Mouse (Mus musculus): ENCODE results near the gene Ebpl. TPM values are rescaled to one million over a fixed set of nuclear protein-coding genes. Genes with fewer than 3 reads are reported as not detected.
"Not testable (repeated sequence)": the region's sequence is repeated elsewhere in the genome, so short reads cannot be mapped to it uniquely, and the experiment has no call there.

Ebpl gene
- total RNA-seq, 2 experiments from 2014 or later = 2.7 to 3.4 TPM

GRCm38 (mm10) chr14:61327618-61328450 is 32.4 kb downstream of the Ebpl start:
- peak; percentile 69 for DNase-seq

DNA sequence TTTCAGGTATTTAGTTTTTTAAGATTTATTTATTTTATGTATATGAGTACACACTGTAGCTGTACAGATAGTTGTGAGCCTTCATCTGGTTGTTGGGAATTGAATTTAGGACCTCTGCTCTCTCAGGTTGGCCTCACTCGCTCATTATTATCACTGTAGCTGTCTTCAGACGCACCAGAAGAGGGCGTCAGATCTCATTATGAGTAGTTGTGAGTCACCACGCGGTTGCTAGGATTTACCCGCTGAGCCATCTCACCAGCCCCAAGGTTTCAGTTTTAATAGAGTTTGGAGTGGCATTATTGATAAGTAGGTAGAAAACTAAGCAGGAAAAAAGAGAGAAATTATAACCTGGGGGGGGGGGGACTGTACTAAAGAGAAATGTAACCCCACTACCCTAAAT is 33.2 kb downstream of the Ebpl start:
- DNase-seq = not testable (repeated sequence)

- DNase-seq = no peak
Observed at GRCm38 (mm10) chr14:61322740-61323139, 37.5 kb downstream of the Ebpl start.

- no peak for DNase-seq
Observed at GRCm38 (mm10) chr14:61321200-61321599, 39.0 kb downstream of the Ebpl start.

DNA sequence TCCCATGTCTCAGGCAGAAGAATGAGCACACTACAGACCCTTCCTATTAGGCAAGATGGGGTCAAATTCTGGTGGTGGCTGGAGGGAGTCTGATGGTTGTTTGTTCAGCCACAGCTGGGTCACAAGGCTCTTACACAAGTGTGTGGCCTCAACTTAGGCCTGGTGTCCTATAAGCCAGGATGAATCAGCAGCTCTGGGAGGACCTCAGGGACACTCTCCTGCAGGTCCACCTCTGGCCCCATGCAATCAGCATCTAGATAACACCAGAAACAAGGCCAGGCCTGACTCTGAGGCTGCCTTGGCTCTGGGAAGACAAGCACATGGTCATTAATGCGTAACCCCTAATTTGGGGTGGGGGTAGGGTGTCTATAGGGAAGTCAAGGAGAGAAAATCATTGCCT is 39.5 kb downstream of the Ebpl start:
- no peak for DNase-seq

DNA sequence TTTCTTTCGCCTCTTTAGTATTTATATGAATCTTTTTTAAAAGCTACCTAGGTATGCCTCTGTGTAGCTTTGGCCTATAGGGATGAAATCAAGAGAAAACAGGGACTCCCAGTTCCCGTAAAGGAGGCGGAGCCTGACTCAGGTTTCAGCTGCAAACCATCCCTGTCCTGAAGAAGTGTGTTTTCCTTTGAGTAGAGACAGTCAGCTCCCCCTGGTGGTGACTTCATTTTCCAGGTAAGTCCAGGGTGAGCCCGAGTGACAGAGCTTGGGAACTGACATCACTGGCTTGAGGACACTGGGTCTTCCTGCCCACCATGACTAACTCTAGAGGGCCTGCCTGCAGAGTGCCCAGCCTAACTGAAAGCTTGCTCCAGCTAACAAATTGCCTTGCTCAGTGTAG is 43.4 kb downstream of the Ebpl start:
- peak; percentile 42 for DNase-seq

GRCm38 (mm10) chr14:61310963-61311362 is 49.3 kb downstream of the Ebpl start:
- DNase-seq = peak; percentile 41

DNA sequence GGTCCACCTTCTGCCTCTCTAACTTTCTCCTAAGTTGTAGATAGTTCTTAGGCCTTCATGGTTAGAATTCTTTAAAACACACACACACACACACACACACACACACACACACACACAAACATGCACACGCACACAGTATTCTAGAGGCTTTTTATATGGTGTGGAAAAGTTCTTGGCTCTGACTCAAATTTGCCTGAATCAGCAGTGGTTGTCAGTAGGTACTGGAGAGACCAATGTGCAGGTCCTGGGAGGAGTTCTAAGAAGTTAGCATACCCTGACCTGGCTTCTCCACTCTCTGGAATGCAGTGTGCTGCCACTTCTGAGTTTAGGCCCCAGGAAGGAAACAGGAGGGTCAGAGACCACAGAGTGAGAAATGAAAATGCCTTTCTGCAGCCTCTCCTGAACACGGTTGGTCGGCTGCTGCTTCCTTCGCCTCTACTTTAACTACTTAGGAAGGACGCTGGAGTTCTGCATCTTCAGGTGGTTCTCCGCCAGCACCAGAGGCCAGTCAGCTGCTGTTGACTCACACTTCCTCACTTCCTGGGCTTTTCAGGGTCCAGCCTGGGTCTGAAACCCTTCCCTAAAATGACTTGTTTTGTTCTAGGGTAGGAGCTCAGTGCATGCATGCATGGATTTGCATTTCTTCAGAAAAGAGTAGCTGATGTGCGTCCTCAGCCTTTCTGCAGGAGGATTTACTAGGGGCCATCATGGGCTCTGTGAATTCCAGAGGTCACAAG is 50.0 kb downstream of the Ebpl start:
- no peak for DNase-seq

DNA sequence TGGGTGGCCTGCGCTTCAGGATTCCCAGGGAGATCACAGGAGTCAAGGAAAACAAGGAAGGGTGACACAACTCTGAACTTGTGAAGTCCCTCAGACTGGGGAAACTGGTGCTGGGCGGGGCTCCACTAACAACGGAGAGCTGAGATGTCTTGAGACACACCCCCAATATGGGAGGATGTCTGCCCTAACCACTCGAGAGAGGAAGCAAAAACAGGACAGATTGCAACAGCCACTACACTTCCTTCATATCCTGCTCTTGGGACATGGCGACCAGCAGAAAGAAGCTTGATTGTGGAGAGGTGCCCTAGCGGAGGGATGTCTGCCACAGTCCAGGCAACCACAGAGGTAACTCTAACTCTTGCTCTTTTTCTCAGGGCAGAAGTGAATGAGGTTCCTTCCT is 50.6 kb downstream of the Ebpl start, which contains the start of gene Arl11:
Gene Arl11 (plus strand): TSS at position 161 of the 400 bp plus-strand sequence.
- DNase-seq = no peak

- DNase-seq = no peak
Observed at GRCm38 (mm10) chr14:61303969-61304609, 56.1 kb downstream of the Ebpl start.

DNA sequence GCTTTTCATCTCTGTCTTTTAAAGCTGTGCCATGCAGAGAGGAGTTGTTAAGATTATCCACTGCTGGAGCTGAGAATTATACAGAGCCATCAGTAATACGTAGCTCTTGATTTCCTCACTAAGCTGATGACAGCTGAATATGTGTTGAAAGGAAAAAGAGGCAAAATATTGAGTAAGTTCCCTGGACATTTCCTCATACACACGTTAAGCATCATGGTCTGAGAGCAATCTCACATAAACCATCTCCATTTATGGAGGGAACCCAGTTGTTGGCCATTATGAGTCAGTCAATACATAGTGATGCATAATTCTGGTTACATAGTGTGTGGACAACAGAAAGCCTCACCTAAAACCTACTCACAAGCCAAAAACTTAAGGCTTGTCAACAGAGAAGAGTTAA is 57.8 kb downstream of the Ebpl start:
- no peak for DNase-seq

DNA sequence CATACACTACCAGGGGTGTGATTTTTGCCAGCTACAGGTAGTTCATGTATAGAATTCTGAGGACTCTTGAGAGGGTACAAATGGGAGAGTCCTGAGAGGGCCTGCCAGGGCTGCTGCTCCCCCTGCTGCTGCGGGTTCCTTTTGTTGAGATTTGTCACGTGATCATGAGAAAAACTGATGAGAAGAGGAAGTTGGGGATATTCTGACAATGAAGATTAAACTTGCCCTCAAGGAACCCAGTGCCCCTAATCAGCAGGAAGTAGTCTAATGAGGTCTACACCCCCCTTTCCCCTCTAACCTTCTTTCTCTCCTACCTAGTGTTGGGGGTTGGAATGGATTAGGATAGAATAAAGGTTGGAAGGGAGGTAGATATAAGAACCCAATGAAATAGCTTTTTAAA is 58.9 kb downstream of the Ebpl start:
- no peak for DNase-seq

DNA sequence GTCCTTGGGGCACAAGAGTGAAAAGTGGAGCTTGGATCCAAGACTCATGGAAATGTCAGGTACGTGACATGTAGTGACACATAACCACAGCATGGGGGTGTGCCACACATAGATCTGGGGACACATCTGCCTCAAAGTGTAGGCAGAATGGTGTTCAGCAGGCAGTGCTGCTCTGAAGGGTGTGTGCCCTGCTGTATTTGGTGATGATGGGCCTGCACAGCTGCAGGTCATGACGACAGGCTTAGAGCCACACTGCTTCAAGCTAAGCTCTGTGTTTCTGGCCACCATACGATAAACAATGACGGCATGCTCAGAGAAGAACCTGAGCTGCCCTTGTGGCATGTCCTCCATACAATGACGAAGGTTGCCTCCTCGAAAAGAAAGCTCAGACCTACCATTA is 60.4 kb downstream of the Ebpl start:
- DNase-seq = no peak

- peak; percentile 54 for DNase-seq
Observed at GRCm38 (mm10) chr14:61294738-61295079, 65.5 kb downstream of the Ebpl start.

DNA sequence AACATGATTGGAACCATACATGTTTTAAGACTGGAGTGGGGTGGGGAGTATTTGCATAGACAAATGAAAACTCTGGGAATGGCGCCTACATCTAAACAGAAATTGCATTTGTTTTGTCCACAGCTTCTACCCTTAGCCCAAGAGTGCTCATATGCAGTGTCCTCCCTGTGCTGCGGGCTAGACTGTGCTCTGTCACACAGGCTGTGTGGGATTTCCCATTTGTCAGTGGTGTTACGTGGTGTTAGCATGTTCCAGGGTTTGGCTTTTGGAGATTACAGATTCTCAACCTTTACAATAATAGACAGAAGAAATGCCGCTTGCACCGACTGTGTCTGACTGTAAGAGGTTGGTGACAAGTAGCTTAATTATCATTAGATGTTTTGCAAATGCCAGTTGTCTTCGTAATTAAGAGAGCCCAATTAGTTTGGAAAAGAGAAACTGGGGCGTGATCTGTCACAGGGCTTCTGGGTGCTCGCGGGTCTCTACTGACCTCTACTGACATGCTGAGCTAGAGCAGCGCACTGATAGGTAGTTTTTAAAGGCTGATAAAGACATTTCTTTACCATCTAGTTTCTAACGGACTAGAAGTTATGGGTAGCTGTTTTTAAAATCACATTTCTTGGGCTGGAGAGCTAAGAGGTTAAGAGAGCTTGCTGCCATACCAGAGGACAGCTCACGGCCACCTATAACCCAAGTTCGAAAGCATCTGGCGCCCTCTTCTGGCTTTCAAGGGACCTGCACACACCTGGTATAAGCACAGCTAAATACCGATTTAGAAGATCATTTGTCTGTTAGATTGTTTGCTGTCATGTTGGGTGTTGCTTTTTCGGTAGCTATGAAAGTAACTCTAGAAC is 66.1 kb downstream of the Ebpl start:
- peak; percentile 62 for DNase-seq

DNA sequence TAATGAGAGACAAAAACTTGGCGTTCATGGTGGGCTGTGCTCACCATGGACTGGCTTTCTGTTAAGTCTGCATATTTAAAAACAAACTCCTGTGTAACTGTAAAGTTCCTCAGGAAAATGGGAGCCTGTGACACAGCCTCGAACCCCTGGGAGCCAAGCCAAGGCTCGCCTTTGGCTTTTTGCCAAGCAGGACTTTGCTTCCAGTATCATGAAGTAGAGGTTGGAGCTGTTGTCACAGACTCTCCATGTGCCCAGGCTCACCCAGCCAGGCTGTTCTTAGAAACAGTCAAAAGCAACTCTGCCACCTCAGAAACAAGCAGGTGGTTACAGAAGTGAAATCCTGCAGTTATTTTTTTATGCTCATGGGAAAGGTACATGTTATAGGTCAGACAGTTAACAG is 69.6 kb downstream of the Ebpl start:
- DNase-seq = peak; percentile 34

DNA sequence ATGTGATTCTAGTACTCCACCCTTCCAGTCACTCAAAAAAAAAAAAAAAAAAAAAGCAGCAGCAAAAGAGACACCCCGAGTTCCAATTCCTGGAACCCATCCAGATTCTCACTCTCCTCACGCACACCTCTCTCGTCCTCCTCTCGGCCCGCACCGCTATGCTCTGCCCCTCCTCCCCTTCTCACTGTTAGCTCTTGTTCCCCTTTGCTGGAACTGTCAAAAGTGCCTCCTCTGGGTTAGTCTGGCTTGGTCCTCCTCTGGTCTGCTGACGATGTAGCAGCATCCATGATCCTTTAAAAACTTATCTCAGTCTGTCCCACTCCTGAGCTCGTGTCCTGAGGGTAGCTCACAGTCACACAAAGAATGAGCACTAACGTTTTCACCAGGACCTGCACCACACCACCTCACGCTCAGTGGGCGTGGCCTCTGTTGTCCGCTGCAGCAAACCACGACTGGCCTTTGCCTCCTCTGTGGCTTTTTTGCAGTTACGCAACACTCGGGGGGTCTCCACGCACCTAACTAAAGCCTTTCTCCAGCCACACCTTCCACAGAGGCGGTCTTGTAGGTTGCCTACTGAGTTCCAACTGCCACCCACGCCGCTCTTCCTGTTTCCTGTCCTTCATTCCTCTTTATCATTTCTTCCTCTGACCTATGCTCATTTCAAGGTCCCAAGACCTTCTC is 71.5 kb downstream of the Ebpl start:
- DNase-seq = no peak
